Mouse (Mus musculus) liver (tissue): ENCODE data around the gene Col5a1.

ENCODE experiments used
- DNase-seq: peaks from one replicate; pipeline ENCODE4 v3.0.0-alpha.2; 2020; ENCODE audit warnings: mixed read lengths

The Col5a1 gene

GRCm38 (mm10) chr2:27981066-27981465 is 94.8 kb downstream of the Col5a1 start:
- no peak for DNase-seq

- DNase-seq: peak; percentile 86
Observed at GRCm38 (mm10) chr2:27981621-27982535, 95.7 kb downstream of the Col5a1 start.

GRCm38 (mm10) chr2:27983093-27983492 is 96.9 kb downstream of the Col5a1 start:
- DNase-seq: peak; percentile 75

GRCm38 (mm10) chr2:27983884-27984283 is 97.7 kb downstream of the Col5a1 start:
- peak; percentile 89 for DNase-seq

- DNase-seq: no peak
Observed at GRCm38 (mm10) chr2:27986751-27987150, 100.5 kb downstream of the Col5a1 start.

GRCm38 (mm10) chr2:27990430-27991211 is 104.4 kb downstream of the Col5a1 start:
- DNase-seq: no peak

- DNase-seq: peak; percentile 48
Observed at GRCm38 (mm10) chr2:27993416-27993815, 107.2 kb downstream of the Col5a1 start.

- peak; percentile 79 for DNase-seq
Observed at GRCm38 (mm10) chr2:27999996-28000583, 113.9 kb downstream of the Col5a1 start.

GRCm38 (mm10) chr2:28000660-28001059 is 114.4 kb downstream of the Col5a1 start:
- DNase-seq: no peak

- DNase-seq: no peak
Observed at GRCm38 (mm10) chr2:28001206-28001605, 115.0 kb downstream of the Col5a1 start.

- peak; percentile 90 for DNase-seq
Observed at GRCm38 (mm10) chr2:28005187-28005586, 119.0 kb downstream of the Col5a1 start.

GRCm38 (mm10) chr2:28008261-28008660 is 122.0 kb downstream of the Col5a1 start:
- no peak for DNase-seq

GRCm38 (mm10) chr2:28012367-28012766 is 126.1 kb downstream of the Col5a1 start:
- no peak for DNase-seq

- no peak for DNase-seq
Observed at GRCm38 (mm10) chr2:28014778-28015177, 128.6 kb downstream of the Col5a1 start.

GRCm38 (mm10) chr2:28024416-28024815 is 138.2 kb downstream of the Col5a1 start:
- DNase-seq: no peak

- DNase-seq: no peak
Observed at GRCm38 (mm10) chr2:28025776-28026175, 139.6 kb downstream of the Col5a1 start.

GRCm38 (mm10) chr2:28031860-28032259 is 145.6 kb downstream of the Col5a1 start:
- peak; percentile 63 for DNase-seq

GRCm38 (mm10) chr2:28032469-28032868 is 146.2 kb downstream of the Col5a1 start:
- DNase-seq: peak; percentile 72

- no peak for DNase-seq
Observed at GRCm38 (mm10) chr2:28034011-28034710, 147.9 kb downstream of the Col5a1 start.

GRCm38 (mm10) chr2:28036788-28037187 is 150.6 kb downstream of the Col5a1 start:
- DNase-seq: no peak

- no peak for DNase-seq
Observed at GRCm38 (mm10) chr2:28037505-28038390, 151.5 kb downstream of the Col5a1 start.
